ENCODE assay signal across 11 mouse cellular contexts in the genomic region with DNA sequence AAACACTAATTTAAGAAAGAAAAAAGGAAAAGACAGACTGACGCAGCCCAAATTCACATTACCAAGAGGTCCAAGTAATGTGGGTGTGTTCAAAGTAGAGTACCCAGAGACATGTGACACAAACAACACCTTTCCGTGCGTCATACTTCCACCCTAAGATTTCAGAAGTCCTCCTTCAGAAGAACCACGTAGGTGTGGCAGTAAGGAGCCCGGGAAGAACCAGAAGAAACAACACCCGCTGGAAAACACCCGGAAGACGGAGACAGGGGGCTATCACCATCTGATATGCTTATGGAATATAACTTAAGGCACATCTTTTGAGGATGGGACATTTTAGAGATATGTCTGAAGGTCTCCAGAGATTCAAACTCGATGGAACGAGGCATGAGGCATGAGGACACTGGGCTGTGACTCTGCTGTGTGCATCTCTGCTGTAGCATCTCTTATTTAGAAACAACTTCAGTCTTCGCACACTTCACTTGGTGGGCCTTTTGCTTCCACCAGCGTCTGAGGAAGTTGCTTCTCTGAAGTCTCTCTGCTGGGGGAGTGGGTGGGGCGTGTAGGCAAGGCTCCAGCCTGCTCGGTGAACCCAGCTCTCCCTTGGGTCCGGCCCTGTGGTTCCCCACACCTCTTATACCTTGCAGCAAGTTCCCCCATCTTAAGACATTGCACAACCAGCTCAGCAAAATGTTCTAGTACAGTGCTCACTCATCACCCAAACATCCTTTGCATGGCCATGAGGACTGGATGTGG. TPM values are rescaled to one million over a fixed set of nuclear protein-coding genes. Genes with fewer than 3 reads are reported as not detected.
A peak's percentile ranks its signal among the peaks of the same experiment; 100 is the strongest.
DNase-seq lines count a peak whose midpoint lies in the region; ATAC-seq and TF ChIP-seq lines count a peak whose summit lies in the region.
"Had no signal": no experiment of that assay in that cellular context is flagged by ENCODE, and none has a peak within 500 bp of the region (broad histone marks: within the 10 kb centered on the region; RNA-seq: fewer than 3 reads in every experiment).

No protein-coding gene starts in this region.

- H3K27me3 ChIP-seq in kidney, adult 2 months (replicated peaks; ENCODE audit: control insufficient read depth, insufficient read depth, low read length), result no peaks in the 10 kb centered on the region
- H3K27me3 ChIP-seq in kidney, embryonic 16.5 days (ENCODE audit: insufficient read depth, low read length), result no peaks in the 10 kb centered on the region
- H3K27me3 ChIP-seq: hindbrain, embryonic 15.5 days; limb, embryonic 12.5 days had no signal

- no peaks in the 10 kb centered on the region for H3K9me3 ChIP-seq in kidney, embryonic 16.5 days (ENCODE audit: low read length)
- H3K9me3 ChIP-seq: hindbrain, embryonic 15.5 days; limb, embryonic 12.5 days had no signal

- intact Hi-C loops in left cerebral cortex, postnatal 36 days (cut with DNase I), result no loop called here

- no peak overlapping the region for H3K27ac ChIP-seq in kidney, adult 2 months (ENCODE audit: insufficient read depth, low read depth, low read length)
- H3K27ac ChIP-seq in kidney, embryonic 16.5 days (ENCODE audit: low read length), result no peak overlapping the region
- H3K27ac ChIP-seq: hindbrain, embryonic 15.5 days; limb, embryonic 12.5 days had no signal

- peak; percentile 24 for DNase-seq in kidney, adult 2 months
- DNase-seq in T-cell, adult 2 months (ENCODE audit: low spot score), result peak; percentile 84
- DNase-seq in lung, postnatal 36 days, result peak; percentile 81
- peak; percentile 37 for DNase-seq in thymus, postnatal 0 days (ENCODE audit: low spot score)
- DNase-seq in cerebellum, postnatal 14 days, result no peak
- no peak for DNase-seq in left cerebral cortex, postnatal 36 days (ENCODE audit: low spot score in 2 of 2)
- DNase-seq in frontal cortex, postnatal 36 days (ENCODE audit: low spot score in 2 of 2), result no peak
- DNase-seq: cerebellum, adult 9-11 months had no signal

- H3K9ac ChIP-seq in kidney, embryonic 16.5 days (replicated peaks; ENCODE audit: low read length), result no peak overlapping the region
- H3K9ac ChIP-seq: hindbrain, embryonic 15.5 days; limb, embryonic 12.5 days had no signal

- no peak for TF ChIP-seq POLR2A in kidney, adult 2 months (IDR thresholded peaks at IDR 0.05; ENCODE audit: low read depth, low read length)

- TF ChIP-seq CTCF in kidney, adult 2 months (conservative IDR thresholded peaks at IDR 0.05; ENCODE audit: insufficient read depth, insufficient read length, low read depth, low read length), result no peak

- H3K36me3 ChIP-seq in kidney, adult 2 months (ENCODE audit: control insufficient read depth, insufficient read depth, low read length), result no peaks in the 10 kb centered on the region
- 0 out of 2 replicates have a peak, but pooled peaks cover 4% of the 10 kb centered on the region for H3K36me3 ChIP-seq in kidney, embryonic 16.5 days (ENCODE audit: insufficient read depth, low read length)
- H3K36me3 ChIP-seq: hindbrain, embryonic 15.5 days; limb, embryonic 12.5 days had no signal

- 90% methylated on average over 15 of the region's 15 CpGs for WGBS in kidney, adult 2 months
- 89% methylated on average over 15 of the region's 15 CpGs for WGBS in kidney, embryonic 16.5 days

- no peak for ATAC-seq in kidney, embryonic 16.5 days (ENCODE audit: low FRiP score, low TSS enrichment)

- H3K4me2 ChIP-seq in kidney, embryonic 16.5 days (replicated peaks; ENCODE audit: low read depth, low read length), result no peak overlapping the region
- H3K4me2 ChIP-seq: hindbrain, embryonic 15.5 days; limb, embryonic 12.5 days had no signal

- no peaks in the 10 kb centered on the region for H3K4me1 ChIP-seq in kidney, adult 2 months (ENCODE audit: control insufficient read depth, insufficient read depth, low read length)
- peaks cover 10% of the 10 kb centered on the region; the same call in 1 of the 2 replicates for H3K4me1 ChIP-seq in kidney, embryonic 16.5 days (ENCODE audit: insufficient read depth, low read length)

- no peak overlapping the region for H3K4me3 ChIP-seq in kidney, adult 2 months (ENCODE audit: insufficient read depth, low read depth, low read length)
- H3K4me3 ChIP-seq in kidney, embryonic 16.5 days (ENCODE audit: low read length), result no peak overlapping the region
- H3K4me3 ChIP-seq: hindbrain, embryonic 15.5 days; limb, embryonic 12.5 days had no signal

RNA-seq across cellular contexts. Expression of a gene that starts 13.7 kb away (rescaled TPM):
- polyA plus RNA-seq in kidney, adult 2 months (2012; rRNA removed), result 5.6 and 7.1 TPM in 2 replicates
- polyA plus RNA-seq in kidney, embryonic 16.5 days (2015; fragmentation: Nextera tagmentation; extraction: Ambion mirVana), result 13.0 TPM in 2 replicates
- polyA plus RNA-seq in thymus, postnatal 0 days (2015; fragmentation: Nextera tagmentation; extraction: Ambion mirVana), result 51.2 and 53.7 TPM in 2 replicates
- 10 to 100 TPM; 50.8 to 56.2 TPM for total RNA-seq in left cerebral cortex, postnatal 36 days (2021)

RNA-seq across cellular contexts. Expression of a gene that starts 13.9 kb away (rescaled TPM):
- polyA plus RNA-seq in kidney, adult 2 months (2012; rRNA removed), result 0.38 and 0.56 TPM in 2 replicates
- polyA plus RNA-seq in kidney, embryonic 16.5 days (2015; fragmentation: Nextera tagmentation; extraction: Ambion mirVana), result 0.17 and 0.42 TPM in 2 replicates
- polyA plus RNA-seq in thymus, postnatal 0 days (2015; fragmentation: Nextera tagmentation; extraction: Ambion mirVana), result 1.0 and 1.4 TPM in 2 replicates
- total RNA-seq in left cerebral cortex, postnatal 36 days (2021), result 1 to 10 TPM in 1 of 2 experiments, under 1 TPM in 1; 0.72 to 1.0 TPM

Comparison
In these comparisons a context has a peak if more than half of its experiments do, and no peak if none do; other contexts are left out.
1. DNase-seq: peak in kidney, adult 2 months (single experiment), T-cell, adult 2 months (single experiment), lung, postnatal 36 days (single experiment) and thymus, postnatal 0 days (single experiment); none in cerebellum, postnatal 14 days (0 of 2), left cerebral cortex, postnatal 36 days (0 of 2) and frontal cortex, postnatal 36 days (0 of 2).